Mouse (Mus musculus) forebrain, embryonic 10.5 days (tissue): ENCODE data around the gene Cox19. TPM values are rescaled to one million over a fixed set of nuclear protein-coding genes. Genes with fewer than 3 reads are reported as not detected.
A peak's percentile ranks its signal among the peaks of the same experiment; 100 is the strongest.
"Not testable (repeated sequence)": the region's sequence is repeated elsewhere in the genome, so short reads cannot be mapped to it uniquely, and the experiment has no call there.

ENCODE experiments used
- DNase-seq: peaks from one replicate; pipeline ENCODE4 v3.0.0-alpha.2; 2017; ENCODE audit warnings: low spot score; ENCODE audit errors: extremely low spot score
- H3K27ac ChIP-seq: fragments of 300-500 bp; sonication (generic); 2 replicates; pipeline ENCODE4 v1.5.1; 2016; ENCODE audit warnings: mild to moderate bottlenecking
- H3K27me3 ChIP-seq: fragments of 300-500 bp; sonication (generic); 2 replicates; pipeline ENCODE4 v1.6.1; 2016; ENCODE audit warnings: mild to moderate bottlenecking; ENCODE audit not compliant: poor library complexity, severe bottlenecking
- H3K36me3 ChIP-seq: fragments of 300-500 bp; sonication (generic); replicated peaks from 2 replicates; pipeline ENCODE4 v1.6.1; 2016; ENCODE audit warnings: mild to moderate bottlenecking, moderate library complexity
- H3K4me1 ChIP-seq: fragments of 300-500 bp; sonication (generic); 2 replicates; pipeline ENCODE4 v1.6.1; 2016
- H3K4me3 ChIP-seq: fragments of 300-500 bp; sonication (generic); 2 replicates; pipeline ENCODE4 v1.5.1; 2016; ENCODE audit warnings: mild to moderate bottlenecking, moderate library complexity
- H3K9me3 ChIP-seq: fragments of 300-500 bp; sonication (generic); 2 replicates; pipeline ENCODE4 v1.6.1; 2016; ENCODE audit warnings: mild to moderate bottlenecking, moderate library complexity
- WGBS: fragments of 180-500 bp; shearing (Covaris S2); methylation state at CpG from one replicate; pipeline ENCODE4 v1.1.7; 2016; 5-methylcytosine and 5-hydroxymethylcytosine counted together
- polyA plus RNA-seq: library from polyadenylated mRNA; unstranded; fragments of >200 nt; fragmentation: Nextera tagmentation; extraction: Ambion mirVana; gene quantifications from 2 replicates; pipeline ENCODE4 v1.2.1, GENCODE M21; 2016

Cox19 gene
- polyA plus RNA-seq, 1 experiment from 2014 or later: 120 TPM

- WGBS: 84% methylated on average over 6 of the region's 6 CpGs
- no peak for DNase-seq
Measured at GRCm38 (mm10) chr5:139349713-139350112, 1.5 kb downstream of the Cox19 start.

GRCm38 (mm10) chr5:139347225-139347624 is 4.0 kb downstream of the Cox19 start:
- H3K9me3 ChIP-seq: no peaks in the 10 kb centered on the region
- H3K27ac ChIP-seq: no peak overlapping the region
- H3K27me3 ChIP-seq: peaks cover 25% of the 10 kb centered on the region
- H3K36me3 ChIP-seq: peaks cover 10% of the 10 kb centered on the region
- no peak overlapping the region for H3K4me3 ChIP-seq
- no peak for DNase-seq
- peaks cover 41% of the 10 kb centered on the region for H3K4me1 ChIP-seq
- WGBS: 72% methylated on average over 1 of the region's 1 CpGs

More at GRCm38 (mm10) chr5:139349713-139350112, 1.5 kb downstream of the Cox19 start:
- Histone ChIP-seq H3K27ac (no peak overlapping the region), H3K27me3 (peaks cover 35% of the 10 kb centered on the region), H3K36me3 (no peaks in the 10 kb centered on the region), H3K4me3 (no peak overlapping the region), H3K9me3 (no peaks in the 10 kb centered on the region), H3K4me1 (peaks cover 35% of the 10 kb centered on the region)

- peak overlapping the region; percentile 90 for H3K4me3 ChIP-seq
- no peaks in the 10 kb centered on the region for H3K9me3 ChIP-seq
- peaks cover 27% of the 10 kb centered on the region for H3K36me3 ChIP-seq
- peaks cover 12% of the 10 kb centered on the region; the same call in 1 of the 2 replicates for H3K27me3 ChIP-seq
- peaks cover 30% of the 10 kb centered on the region for H3K4me1 ChIP-seq
- peak overlapping the region; percentile 92 for H3K27ac ChIP-seq
- no peak for DNase-seq
- WGBS: 9% methylated on average over 5 of the region's 5 CpGs
Measured at GRCm38 (mm10) chr5:139345364-139345714, 5.9 kb downstream of the Cox19 start.

- peak overlapping the region; percentile 90 for H3K4me3 ChIP-seq
- H3K9me3 ChIP-seq: no peaks in the 10 kb centered on the region
- H3K36me3 ChIP-seq: peaks cover 33% of the 10 kb centered on the region
- DNase-seq: peak; percentile 94
- peaks cover 30% of the 10 kb centered on the region for H3K4me1 ChIP-seq
- H3K27me3 ChIP-seq: peaks cover 12% of the 10 kb centered on the region; the same call in 1 of the 2 replicates
- H3K27ac ChIP-seq: peak overlapping the region; percentile 92
- WGBS: under 1% methylated on average over 33 of the region's 33 CpGs
Measured at GRCm38 (mm10) chr5:139344687-139345363, 6.4 kb downstream of the Cox19 start.

GRCm38 (mm10) chr5:139344021-139344686 is 7.1 kb downstream of the Cox19 start:
- WGBS: 11% methylated on average over 12 of the region's 12 CpGs
- peaks cover 12% of the 10 kb centered on the region; the same call in 1 of the 2 replicates for H3K27me3 ChIP-seq
- H3K4me1 ChIP-seq: peaks cover 30% of the 10 kb centered on the region
- H3K27ac ChIP-seq: peak overlapping the region; percentile 92
- peaks cover 39% of the 10 kb centered on the region for H3K36me3 ChIP-seq
- H3K4me3 ChIP-seq: peak overlapping the region; percentile 90
- no peaks in the 10 kb centered on the region for H3K9me3 ChIP-seq
- DNase-seq: peak; percentile 77

GRCm38 (mm10) chr5:139338891-139339290 is 12.3 kb downstream of the Cox19 start:
- no peaks in the 10 kb centered on the region for H3K27me3 ChIP-seq
- no peaks in the 10 kb centered on the region for H3K9me3 ChIP-seq
- H3K4me3 ChIP-seq: no peak overlapping the region
- no peak overlapping the region for H3K27ac ChIP-seq
- 88% methylated on average over 11 of the region's 11 CpGs for WGBS
- peaks cover 6% of the 10 kb centered on the region for H3K4me1 ChIP-seq
- no peak for DNase-seq
- peaks cover 86% of the 10 kb centered on the region for H3K36me3 ChIP-seq

GRCm38 (mm10) chr5:139338403-139338802 is 12.8 kb downstream of the Cox19 start:
- WGBS: 95% methylated on average over 3 of the region's 3 CpGs
- Histone ChIP-seq H3K4me1 (peaks cover 1% of the 10 kb centered on the region), H3K9me3 (no peaks in the 10 kb centered on the region)

GRCm38 (mm10) chr5:139337826-139338370 is 13.3 kb downstream of the Cox19 start:
- H3K9me3 ChIP-seq: no peaks in the 10 kb centered on the region
- DNase-seq: no peak
- no peak overlapping the region for H3K27ac ChIP-seq
- H3K4me1 ChIP-seq: no peaks in the 10 kb centered on the region
- 89% methylated on average over 13 of the region's 13 CpGs for WGBS
- H3K27me3 ChIP-seq: no peaks in the 10 kb centered on the region
- peaks cover 82% of the 10 kb centered on the region for H3K36me3 ChIP-seq
- no peak overlapping the region for H3K4me3 ChIP-seq

More at GRCm38 (mm10) chr5:139338403-139338802, 12.8 kb downstream of the Cox19 start:
- H3K4me3 ChIP-seq: no peak overlapping the region
- H3K36me3 ChIP-seq: peaks cover 86% of the 10 kb centered on the region
- DNase-seq: no peak
- no peak overlapping the region for H3K27ac ChIP-seq
- H3K27me3 ChIP-seq: no peaks in the 10 kb centered on the region

GRCm38 (mm10) chr5:139335634-139336033 is 15.6 kb downstream of the Cox19 start:
- H3K27ac ChIP-seq: no peak overlapping the region
- 90% methylated on average over 4 of the region's 4 CpGs for WGBS
- H3K4me3 ChIP-seq: no peak overlapping the region
- peaks cover 61% of the 10 kb centered on the region for H3K36me3 ChIP-seq
- no peaks in the 10 kb centered on the region for H3K4me1 ChIP-seq
- no peak for DNase-seq
- H3K27me3 ChIP-seq: 0 out of 2 replicates have a peak, but pooled peaks cover 7% of the 10 kb centered on the region
- H3K9me3 ChIP-seq: no peaks in the 10 kb centered on the region

GRCm38 (mm10) chr5:139334394-139334793 is 16.8 kb downstream of the Cox19 start:
- not testable (repeated sequence) for H3K4me1 ChIP-seq, H3K4me3 ChIP-seq, H3K9me3 ChIP-seq, H3K27ac ChIP-seq, DNase-seq
- peaks cover 15% of the 10 kb centered on the region; the same call in 1 of the 2 replicates for H3K27me3 ChIP-seq
- WGBS: 86% methylated on average over 10 of the region's 10 CpGs
- H3K36me3 ChIP-seq: peaks cover 49% of the 10 kb centered on the region

GRCm38 (mm10) chr5:139333301-139334013 is 17.8 kb downstream of the Cox19 start:
- no peak for DNase-seq
- H3K27me3 ChIP-seq: peaks cover 18% of the 10 kb centered on the region; the same call in 1 of the 2 replicates
- 89% methylated on average over 16 of the region's 16 CpGs for WGBS
- no peak overlapping the region for H3K27ac ChIP-seq
- H3K9me3 ChIP-seq: no peaks in the 10 kb centered on the region
- no peaks in the 10 kb centered on the region for H3K4me1 ChIP-seq
- H3K36me3 ChIP-seq: peaks cover 39% of the 10 kb centered on the region
- H3K4me3 ChIP-seq: no peak overlapping the region

- Histone ChIP-seq H3K9me3 (no peaks in the 10 kb centered on the region), H3K27me3 (peaks cover 18% of the 10 kb centered on the region; the same call in 1 of the 2 replicates), H3K4me3 (no peak overlapping the region), H3K36me3 (peaks cover 32% of the 10 kb centered on the region), H3K27ac (no peak overlapping the region), H3K4me1 (no peaks in the 10 kb centered on the region)
- 85% methylated on average over 8 of the region's 8 CpGs for WGBS
- DNase-seq: no peak
Measured at GRCm38 (mm10) chr5:139332590-139333272, 18.5 kb downstream of the Cox19 start.
